Mouse (Mus musculus): ENCODE data around the gene Rrp12. TPM values are rescaled to one million over a fixed set of nuclear protein-coding genes. Genes with fewer than 3 reads are reported as not detected.
"Not testable (repeated sequence)": the region's sequence is repeated elsewhere in the genome, so short reads cannot be mapped to it uniquely, and the experiment has no call there.

Gene Rrp12
- total RNA-seq (2021) = 10 to 100 TPM; 13.2 to 13.4 TPM
- long read RNA-seq, experiment 1, full-length matches to known transcripts = 8 of 11 reads
- long read RNA-seq, experiment 1, partial matches to known transcripts = 2 of 11 reads
- long read RNA-seq, experiment 1, other reads (novel, unspliced or antisense) = 1 of 11 reads
- long read RNA-seq, experiment 2, full-length matches to known transcripts = 19 of 25 reads
- long read RNA-seq, experiment 2, partial matches to known transcripts = 6 of 25 reads
- long read RNA-seq, experiment 2, other reads (novel, unspliced or antisense) = 0 of 25 reads

GRCm38 (mm10) chr19:41895460-41896318 is at the start of gene Rrp12:
Gene Rrp12, minus strand, starts transcription at chr19:41896173.
- peak in 1 of 2 experiments; percentile 52 for DNase-seq (ENCODE audit: low spot score in 2 of 2)

- DNase-seq (ENCODE audit: low spot score in 2 of 2) = no peak
Measured at GRCm38 (mm10) chr19:41943841-41944240, 47.9 kb upstream of the Rrp12 start.

- DNase-seq (ENCODE audit: low spot score in 2 of 2) = no peak
Measured at GRCm38 (mm10) chr19:41938539-41938938, 42.6 kb upstream of the Rrp12 start.

- DNase-seq (ENCODE audit: low spot score in 2 of 2) = no peak
Measured at GRCm38 (mm10) chr19:41935921-41936320, 39.9 kb upstream of the Rrp12 start.

- no peak for DNase-seq (ENCODE audit: low spot score in 2 of 2)
Measured at GRCm38 (mm10) chr19:41934124-41934523, 38.2 kb upstream of the Rrp12 start.

GRCm38 (mm10) chr19:41933179-41934086 is 37.5 kb upstream of the Rrp12 start, which contains the start of the genes Exosc1 and Zdhhc16:
Gene Exosc1, minus strand, starts transcription at chr19:41933423.
Gene Zdhhc16, plus strand, starts transcription at chr19:41933480.
- DNase-seq (ENCODE audit: low spot score in 2 of 2) = peak; percentile 94 to 95

GRCm38 (mm10) chr19:41932686-41933085 is 36.7 kb upstream of the Rrp12 start:
- no peak for DNase-seq (ENCODE audit: low spot score in 2 of 2)

GRCm38 (mm10) chr19:41920412-41921067 is 24.6 kb upstream of the Rrp12 start:
- no peak for DNase-seq (ENCODE audit: low spot score in 2 of 2)

- DNase-seq (ENCODE audit: low spot score in 2 of 2) = no peak
Measured at GRCm38 (mm10) chr19:41919471-41919870, 23.5 kb upstream of the Rrp12 start.

- DNase-seq (ENCODE audit: low spot score in 2 of 2) = no peak
Measured at GRCm38 (mm10) chr19:41916853-41917252, 20.9 kb upstream of the Rrp12 start.

GRCm38 (mm10) chr19:41915294-41915693 is 19.3 kb upstream of the Rrp12 start:
- DNase-seq (ENCODE audit: low spot score in 2 of 2) = no peak

GRCm38 (mm10) chr19:41914592-41914882 is 18.6 kb upstream of the Rrp12 start:
- DNase-seq (ENCODE audit: low spot score in 2 of 2) = not testable (repeated sequence)

- no peak for DNase-seq (ENCODE audit: low spot score in 2 of 2)
Measured at GRCm38 (mm10) chr19:41913774-41914591, 18.0 kb upstream of the Rrp12 start.

GRCm38 (mm10) chr19:41912121-41913080 is 16.4 kb upstream of the Rrp12 start:
- peak; percentile 25 to 28 for DNase-seq (ENCODE audit: low spot score in 2 of 2)

- DNase-seq (ENCODE audit: low spot score in 2 of 2) = peak; percentile 91 to 95
Measured at GRCm38 (mm10) chr19:41911178-41912073, 15.5 kb upstream of the Rrp12 start, which contains the start of gene Pgam1. Gene Pgam1, plus strand, starts transcription at chr19:41911923.

GRCm38 (mm10) chr19:41910396-41910795 is 14.4 kb upstream of the Rrp12 start:
- no peak for DNase-seq (ENCODE audit: low spot score in 2 of 2)

GRCm38 (mm10) chr19:41908736-41909135 is 12.8 kb upstream of the Rrp12 start:
- DNase-seq (ENCODE audit: low spot score in 2 of 2) = no peak

Measured in adrenal gland, postnatal 4 days (tissue).